Mouse (Mus musculus): Measurements from ENCODE around the gene Slc35b4.
A peak's percentile ranks its signal among the peaks of the same experiment; 100 is the strongest.

The Slc35b4 gene

DNA sequence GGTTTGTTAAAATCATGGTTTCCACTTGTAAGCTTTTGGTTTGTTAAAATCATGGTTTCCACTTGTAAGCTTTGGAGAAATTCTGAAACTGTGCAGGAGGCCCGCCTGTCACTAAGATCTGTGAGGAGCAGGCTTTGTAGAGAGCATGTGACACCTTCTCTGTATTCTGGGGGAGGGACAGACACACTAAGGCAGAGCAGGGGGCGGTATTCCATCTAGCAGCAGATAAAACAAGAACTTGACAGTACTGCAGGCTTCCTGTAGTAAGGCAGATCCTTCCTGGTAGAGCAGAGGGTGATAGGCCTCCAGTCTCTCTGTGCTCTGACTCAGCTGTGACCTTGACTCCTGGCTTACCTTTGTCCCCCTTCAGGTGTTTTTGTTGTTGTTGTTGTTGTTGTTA is 47.6 kb downstream of the Slc35b4 start:
- peak; percentile 84 for ATAC-seq (ENCODE audit: low TSS enrichment)

DNA sequence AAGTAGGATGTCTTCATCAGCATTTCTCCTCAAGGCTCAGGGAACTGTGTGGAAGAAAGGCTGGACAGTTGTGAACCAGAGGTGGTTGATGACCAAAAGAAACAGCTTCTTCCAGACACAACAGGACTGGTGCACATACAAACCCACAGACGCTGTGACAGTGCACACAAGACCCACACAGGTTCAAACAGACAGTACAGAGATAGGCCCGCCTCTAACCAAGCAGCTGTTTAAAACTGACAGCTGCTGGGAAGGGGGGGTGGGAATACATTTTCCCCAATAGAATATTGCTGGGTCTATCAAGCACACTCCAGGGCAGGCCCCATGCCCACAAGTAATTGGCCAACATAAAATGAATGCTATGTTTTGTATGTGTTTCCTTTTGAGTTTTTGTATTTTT is 52.5 kb downstream of the Slc35b4 start:
- ATAC-seq (ENCODE audit: low TSS enrichment), result no peak

DNA sequence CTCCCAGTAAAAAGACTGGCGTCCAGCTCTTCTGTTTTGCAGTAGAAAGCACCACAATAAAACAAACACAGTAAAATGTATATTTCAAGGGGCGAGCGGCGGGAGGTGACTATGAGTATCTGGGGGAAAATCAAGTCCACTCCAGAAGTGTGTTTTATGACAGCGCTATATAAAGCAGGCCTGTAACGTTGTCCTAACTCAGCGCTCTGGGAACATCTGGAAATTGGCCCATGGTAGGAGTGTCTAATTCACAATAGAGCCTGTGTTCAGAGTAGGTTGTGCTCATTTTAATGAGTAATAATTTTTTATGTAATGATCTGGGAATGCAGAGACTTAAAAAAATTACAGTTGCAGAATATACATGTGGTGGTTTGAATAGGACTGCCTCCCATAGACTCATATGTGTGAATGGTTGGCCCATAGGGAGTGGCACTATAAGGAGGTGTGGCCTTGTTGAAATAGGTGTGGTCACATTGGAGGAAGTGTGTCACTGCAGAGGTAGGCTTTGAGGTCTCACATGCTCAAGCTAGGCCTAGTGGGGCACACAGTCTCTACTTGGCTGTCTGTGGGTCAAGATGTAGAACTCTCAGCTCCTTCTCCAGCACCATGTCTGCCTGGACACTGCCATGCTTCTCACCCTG is 60.0 kb downstream of the Slc35b4 start:
- no peak for ATAC-seq (ENCODE audit: low TSS enrichment)

DNA sequence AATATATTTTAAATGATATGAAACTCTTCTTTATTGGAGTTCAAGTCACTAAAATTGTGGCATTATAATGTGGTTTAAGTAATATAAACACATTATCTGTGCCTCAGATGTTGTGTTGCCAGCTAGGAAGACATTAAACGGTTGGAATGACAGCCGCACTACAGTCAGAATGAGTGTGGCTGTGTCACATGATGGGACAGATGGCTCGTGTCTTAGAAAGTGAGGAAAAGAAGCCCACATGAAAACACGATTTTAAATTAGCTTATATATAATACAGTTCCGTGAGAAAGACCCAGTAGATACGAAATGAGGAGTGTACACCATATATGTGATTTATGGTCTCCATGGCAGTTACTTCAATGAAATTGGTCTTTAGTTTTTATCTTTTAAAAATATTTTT is 65.5 kb downstream of the Slc35b4 start:
- no peak for ATAC-seq (ENCODE audit: low TSS enrichment)

- no peak for ATAC-seq (ENCODE audit: low TSS enrichment)
Measured at GRCm38 (mm10) chr6:34110571-34110970, 66.3 kb downstream of the Slc35b4 start.

Measured in frontal cortex, adult (tissue).